Mouse (Mus musculus) T-cell, adult 2 months (primary cell): Measurements from ENCODE around the gene Hspa1b.
A peak's percentile ranks its signal among the peaks of the same experiment; 100 is the strongest.

Source experiments
- DNase-seq: peaks from one replicate; pipeline ENCODE4 v3.0.0; 2022; ENCODE audit warnings: low spot score

Gene Hspa1b

DNA sequence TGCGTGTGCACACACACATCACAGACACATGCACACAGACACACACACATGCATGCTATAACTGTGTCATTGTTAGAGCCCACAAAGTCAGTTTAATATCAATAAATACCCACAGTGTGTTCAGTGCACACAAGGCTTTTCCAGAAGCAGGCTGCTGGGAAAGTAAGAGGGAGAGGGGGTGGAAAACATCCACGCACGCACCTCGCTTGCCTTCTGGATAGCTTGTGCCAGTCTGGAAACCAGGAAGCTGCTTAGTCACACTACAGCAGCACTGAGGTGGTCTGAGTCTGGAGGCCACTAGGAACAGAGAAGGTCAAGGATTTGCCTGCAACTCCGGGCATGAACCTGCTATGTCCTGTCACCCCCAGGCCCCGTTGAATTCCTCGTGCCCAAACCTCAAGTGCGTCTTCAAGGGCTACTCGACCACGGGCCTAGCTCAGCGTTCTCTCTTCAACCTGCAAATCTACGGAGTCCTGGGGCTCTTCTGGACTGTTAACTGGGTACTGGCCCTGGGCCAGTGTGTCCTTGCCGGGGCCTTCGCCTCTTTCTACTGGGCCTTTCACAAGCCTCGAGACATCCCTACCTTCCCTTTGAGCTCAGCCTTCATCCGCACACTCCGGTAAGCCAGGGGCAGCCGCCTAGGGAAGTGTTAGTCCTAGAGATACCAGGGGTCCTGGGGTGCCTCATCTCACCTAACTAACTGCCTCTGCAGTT, 31.6 kb downstream of the Hspa1b start:
- no peak for DNase-seq

DNA sequence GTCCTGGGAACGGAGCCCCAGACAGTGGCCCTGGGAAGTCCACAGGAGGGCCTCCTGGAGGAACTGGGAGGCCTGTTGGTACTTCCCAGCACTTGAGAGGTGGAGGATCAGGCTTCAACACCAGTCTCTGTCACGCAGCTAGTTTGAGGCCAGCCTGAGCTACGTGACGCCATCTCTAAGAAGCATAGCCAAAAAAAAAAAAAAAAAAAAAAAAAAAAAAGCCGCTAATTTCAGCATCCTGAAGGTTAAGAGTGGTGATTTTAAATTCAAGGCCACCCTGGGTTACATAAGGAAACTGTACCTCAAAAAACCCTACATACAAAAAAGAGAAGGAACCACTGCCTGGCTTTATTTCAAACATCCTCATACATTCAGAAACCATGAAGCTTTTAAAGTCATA, 34.8 kb downstream of the Hspa1b start:
- no peak for DNase-seq

DNA sequence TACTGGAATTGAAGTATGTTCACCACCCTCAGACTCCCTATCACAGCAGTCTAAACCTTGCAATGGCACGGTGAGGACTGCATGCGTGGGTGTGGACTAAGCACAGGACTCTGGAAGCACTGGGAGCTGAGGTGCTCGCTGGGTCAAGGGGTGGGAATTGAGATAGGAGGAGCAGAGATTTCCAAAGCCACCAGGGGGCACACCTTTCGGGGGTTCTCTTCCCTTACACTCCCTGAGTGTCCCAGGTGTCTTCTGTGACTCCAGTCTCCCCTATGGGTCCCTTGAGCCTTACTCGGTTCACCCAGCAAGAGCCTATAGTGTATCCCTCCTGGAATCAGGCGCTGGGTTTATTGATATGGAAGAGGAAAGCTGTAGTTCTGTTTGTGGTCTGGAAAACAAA, 36.1 kb downstream of the Hspa1b start:
- no peak for DNase-seq

DNA sequence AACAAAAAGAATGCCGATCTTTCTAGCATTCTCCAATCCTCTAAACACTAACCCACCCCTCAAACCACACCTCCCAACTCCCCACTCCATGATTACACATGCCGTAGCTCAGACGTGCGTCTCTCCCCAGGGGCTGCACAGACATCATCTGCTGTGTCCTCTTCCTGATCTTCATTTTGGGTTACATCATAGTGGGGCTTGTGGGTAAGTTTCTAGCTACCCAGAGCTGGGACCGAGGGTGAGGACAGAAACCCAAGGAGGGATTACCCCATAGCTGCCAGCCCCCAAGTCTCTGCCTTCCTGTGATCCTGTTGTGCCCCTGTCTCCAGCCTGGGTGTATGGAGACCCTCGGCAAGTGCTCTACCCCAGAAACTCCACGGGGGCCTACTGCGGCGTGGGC, 41.9 kb downstream of the Hspa1b start:
- no peak for DNase-seq

DNA sequence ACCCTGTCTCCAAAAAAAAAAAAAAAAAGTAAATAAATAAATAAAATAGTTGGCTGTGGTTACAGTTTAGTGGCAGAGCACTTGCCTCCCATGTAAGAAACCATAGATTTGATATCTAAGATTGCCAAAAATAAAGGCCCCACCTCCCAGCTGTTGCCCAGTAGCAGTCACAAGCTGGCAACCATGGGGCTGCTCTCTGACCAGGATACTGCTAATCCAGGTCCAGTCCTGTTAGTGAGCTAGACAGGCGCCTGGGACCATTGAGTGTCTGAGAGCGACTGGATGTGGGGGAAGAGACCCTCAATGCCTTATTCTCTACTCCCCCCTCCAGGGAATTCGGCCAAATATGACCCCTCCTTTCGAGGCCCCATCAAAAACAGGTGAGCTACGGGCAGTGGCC, 42.7 kb downstream of the Hspa1b start:
- no peak for DNase-seq

DNA sequence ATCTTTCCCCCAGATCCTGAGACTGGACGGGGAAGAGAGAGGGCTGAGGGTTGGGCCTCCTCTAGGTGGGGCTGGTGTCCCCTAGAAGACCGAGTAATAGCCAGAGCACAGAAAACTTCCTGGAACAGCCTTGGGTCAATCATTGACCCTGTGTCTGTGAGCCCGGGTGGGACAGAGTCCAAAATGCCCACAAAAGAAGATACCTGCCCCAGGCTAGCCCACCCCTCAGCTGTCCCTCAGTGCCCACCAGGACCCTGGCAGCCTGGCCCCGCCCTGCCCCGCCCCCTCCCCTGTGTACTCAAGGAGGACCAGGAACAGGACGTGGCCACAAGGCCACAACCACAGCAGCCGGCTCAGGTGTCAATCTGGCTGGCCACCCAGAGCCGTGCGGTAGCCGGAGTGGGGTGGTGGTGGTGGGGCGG, 43.6 kb downstream of the Hspa1b start:
- no peak for DNase-seq

DNA sequence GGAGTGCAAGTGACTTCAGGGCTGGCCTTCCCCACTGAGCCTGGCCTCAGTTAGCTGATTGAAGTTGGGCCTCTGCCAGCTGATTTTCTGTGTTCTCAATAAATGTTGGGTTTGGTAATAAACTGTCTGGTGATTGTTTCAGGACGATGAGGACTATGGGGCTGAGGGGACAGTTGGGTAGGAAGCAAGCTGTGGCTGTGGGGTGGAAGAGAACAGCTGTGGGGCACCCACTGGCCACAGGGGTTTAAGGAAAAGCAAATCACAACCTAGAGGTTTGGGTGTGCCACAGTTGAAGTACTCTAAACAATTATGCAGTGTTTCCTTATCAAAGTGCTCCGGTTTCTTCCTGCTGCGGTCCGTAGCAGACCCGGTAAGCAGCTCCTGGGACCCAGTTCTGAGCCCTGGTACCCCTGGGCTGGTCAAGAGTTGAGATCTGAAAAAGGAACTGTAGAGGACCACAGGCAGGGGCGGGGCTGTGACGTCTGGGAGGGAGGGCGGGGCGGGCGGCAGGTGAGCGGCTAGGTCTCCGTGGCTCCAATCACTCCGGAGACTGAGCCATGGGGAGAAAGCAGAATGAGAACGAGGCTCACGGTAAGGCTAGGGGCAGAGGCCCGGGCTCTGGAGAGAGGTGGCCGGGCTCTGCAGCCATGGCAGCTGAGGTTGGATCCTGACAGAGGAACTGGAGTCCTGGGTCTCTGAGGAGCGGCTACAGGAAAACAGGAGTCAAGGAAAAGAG, 44.9 kb downstream of the Hspa1b start, which contains the start of gene Slc44a4:
Gene Slc44a4 (plus strand): TSS at position 537 of the 736 bp plus-strand sequence.
- DNase-seq: no peak

DNA sequence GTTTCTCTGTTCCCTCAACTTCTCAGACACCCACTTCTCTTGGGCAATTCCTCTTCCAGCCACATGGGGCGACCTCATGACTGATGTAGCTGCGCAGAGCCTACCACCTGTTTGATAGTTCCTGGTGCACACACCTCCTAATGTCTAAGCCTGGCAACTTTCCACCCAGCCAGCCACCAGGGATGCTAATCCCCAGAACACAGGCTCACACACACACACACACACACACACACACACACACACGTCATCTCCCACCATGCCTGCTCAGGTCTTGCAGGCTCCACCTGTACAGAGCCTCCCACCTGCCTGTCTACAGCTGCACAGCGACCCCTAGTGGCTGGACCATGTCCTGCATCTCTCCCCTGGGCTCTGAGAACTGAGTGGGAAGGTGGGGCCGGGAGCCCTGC, 47.1 kb downstream of the Hspa1b start:
- peak; percentile 88 for DNase-seq

DNA sequence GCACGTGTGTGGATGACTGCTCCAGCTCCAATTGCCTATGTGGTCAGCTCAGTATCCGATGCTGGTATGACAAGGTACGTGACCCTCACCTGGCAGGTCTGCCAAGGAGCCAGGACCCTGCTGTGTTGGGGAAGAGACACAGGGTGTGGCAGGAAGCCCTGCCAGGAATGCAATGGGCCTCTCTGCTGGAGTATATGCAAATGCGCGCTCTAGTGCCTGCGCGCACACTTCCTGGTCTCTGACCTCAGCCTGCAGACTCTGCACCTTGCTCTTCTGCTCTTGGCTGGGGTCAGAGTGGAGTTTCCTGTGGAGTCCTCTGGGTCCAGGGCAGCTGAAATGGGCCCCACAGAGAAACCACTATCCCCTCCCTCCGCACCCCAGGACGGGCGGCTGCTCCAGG, 48.1 kb downstream of the Hspa1b start:
- DNase-seq: no peak
